Mouse (Mus musculus): ENCODE data around the gene Vgll1. TPM values are rescaled to one million over a fixed set of nuclear protein-coding genes. Genes with fewer than 3 reads are reported as not detected.

The Vgll1 gene
- polyA plus RNA-seq (2015; fragmentation: Nextera tagmentation; extraction: Ambion mirVana) = not detected in 2 replicates

GRCm38 (mm10) chrX:57087806-57088205 is at the start of gene Vgll1:
Gene Vgll1, plus strand, starts transcription at chrX:57088106.
- Histone ChIP-seq H3K4me3 (ENCODE audit: low read length) (no peak within 1 kb of the TSS), H3K9ac (ENCODE audit: low read depth, low read length) (no peak within 1 kb of the TSS), H3K9me3 (ENCODE audit: control insufficient read depth, low read length) (no peaks in the 10 kb centered on the region), H3K27ac (ENCODE audit: low read length) (no peak within 1 kb of the TSS), H3K36me3 (ENCODE audit: control insufficient read depth, insufficient read depth, low read length) (no peaks in the 10 kb centered on the region), H3K4me2 (ENCODE audit: low read depth, low read length) (no peak within 1 kb of the TSS), H3K27me3 (replicated peaks; ENCODE audit: control insufficient read depth, insufficient read depth, low read length) (no peaks in the 10 kb centered on the region), H3K4me1 (ENCODE audit: control insufficient read depth, insufficient read depth, low read length) (no peaks in the 10 kb centered on the region)
- WGBS = 84% methylated on average over 4 of the region's 4 CpGs
- ATAC-seq = no peak

DNA sequence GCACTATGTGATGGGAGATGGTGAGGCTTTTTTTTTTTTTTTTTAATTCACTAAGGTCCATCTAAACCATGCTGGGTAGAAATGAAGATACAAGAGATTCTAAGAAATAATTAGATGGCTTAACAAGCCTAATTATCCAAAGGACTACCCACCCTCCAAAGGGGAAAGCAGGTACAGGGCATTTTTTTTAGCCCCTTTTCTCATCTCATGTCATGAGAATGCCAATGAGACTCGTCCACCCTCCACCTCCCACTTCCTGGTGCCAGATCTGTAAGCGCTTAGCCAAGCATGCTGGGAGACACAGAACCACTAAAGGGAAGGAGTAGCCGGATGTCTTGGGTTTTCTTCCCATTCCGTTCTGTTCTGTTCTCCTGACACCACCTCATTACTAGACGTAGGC is 45.1 kb upstream of the Vgll1 start, which contains the start of gene Brs3:
Gene Brs3, plus strand, starts transcription at position 301 of the 400 bp plus-strand sequence.
- Histone ChIP-seq H3K27ac (ENCODE audit: low read length) (no peak within 1 kb of the TSS), H3K4me2 (ENCODE audit: low read depth, low read length) (no peak within 1 kb of the TSS)

DNA sequence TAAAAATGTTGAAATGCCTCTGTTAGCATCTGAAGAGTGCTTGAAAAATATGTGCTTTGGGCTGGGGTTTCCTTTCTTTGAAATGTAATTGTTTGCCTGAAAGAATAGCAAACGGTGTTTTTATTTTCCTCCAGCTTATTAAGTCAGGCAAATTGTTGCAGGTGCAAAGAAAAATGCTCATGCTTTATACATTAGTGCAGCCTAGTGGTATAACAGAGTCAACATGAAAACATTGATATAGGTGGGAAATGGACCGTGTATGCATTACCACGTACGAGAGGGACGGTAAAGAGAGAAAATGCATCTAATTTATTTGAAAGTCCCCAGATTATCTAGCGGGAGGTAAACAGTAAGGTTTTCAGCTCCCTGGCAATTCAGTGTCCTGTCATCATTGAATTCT is 44.0 kb upstream of the Vgll1 start:
- Histone ChIP-seq H3K9ac (ENCODE audit: low read depth, low read length) (no peak overlapping the region), H3K36me3 (ENCODE audit: control insufficient read depth, insufficient read depth, low read length) (no peaks in the 10 kb centered on the region), H3K4me1 (ENCODE audit: control insufficient read depth, insufficient read depth, low read length) (no peaks in the 10 kb centered on the region), H3K9me3 (ENCODE audit: control insufficient read depth, low read length) (no peaks in the 10 kb centered on the region), H3K4me3 (ENCODE audit: low read length) (no peak overlapping the region), H3K27me3 (replicated peaks; ENCODE audit: control insufficient read depth, insufficient read depth, low read length) (no peaks in the 10 kb centered on the region), H3K27ac (ENCODE audit: low read length) (no peak overlapping the region), H3K4me2 (ENCODE audit: low read depth, low read length) (no peak overlapping the region)
- no peak for ATAC-seq
- 70% methylated on average over 6 of the region's 6 CpGs for WGBS

More for the DNA sequence above, 45.1 kb upstream of the Vgll1 start, which contains the start of gene Brs3:
- Histone ChIP-seq H3K4me1 (ENCODE audit: control insufficient read depth, insufficient read depth, low read length) (no peaks in the 10 kb centered on the region), H3K4me3 (ENCODE audit: low read length) (no peak within 1 kb of the TSS), H3K9me3 (ENCODE audit: control insufficient read depth, low read length) (no peaks in the 10 kb centered on the region), H3K36me3 (ENCODE audit: control insufficient read depth, insufficient read depth, low read length) (no peaks in the 10 kb centered on the region), H3K27me3 (replicated peaks; ENCODE audit: control insufficient read depth, insufficient read depth, low read length) (no peaks in the 10 kb centered on the region), H3K9ac (ENCODE audit: low read depth, low read length) (no peak within 1 kb of the TSS)
- ATAC-seq = no peak
- 85% methylated on average over 5 of the region's 5 CpGs for WGBS

DNA sequence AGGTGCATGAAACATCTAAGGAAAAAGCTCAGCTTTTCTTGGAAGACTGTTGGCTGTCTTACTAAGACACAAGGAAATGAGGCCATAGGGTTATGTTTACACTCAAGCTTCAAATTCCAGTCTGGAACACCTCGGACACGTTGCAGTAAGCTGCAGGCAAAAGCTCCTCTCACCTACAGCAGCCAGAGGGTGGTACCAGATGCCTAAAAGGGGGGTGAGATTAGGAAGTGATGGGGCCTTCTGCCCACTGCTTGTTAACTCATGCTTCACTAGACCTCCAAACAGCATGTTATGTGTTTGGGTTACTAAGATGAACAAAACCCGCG is 35.1 kb upstream of the Vgll1 start:
- Histone ChIP-seq H3K27ac (ENCODE audit: low read length) (peak overlapping the region; percentile 92), H3K9me3 (ENCODE audit: control insufficient read depth, low read length) (no peaks in the 10 kb centered on the region), H3K4me2 (ENCODE audit: low read depth, low read length) (peak overlapping the region; percentile 48; the same call in 1 of the 2 replicates), H3K9ac (ENCODE audit: low read depth, low read length) (peak overlapping the region; percentile 43; the same call in 1 of the 2 replicates), H3K4me3 (ENCODE audit: low read length) (peak overlapping the region; percentile 58), H3K4me1 (ENCODE audit: control insufficient read depth, insufficient read depth, low read length) (no peaks in the 10 kb centered on the region), H3K27me3 (replicated peaks; ENCODE audit: control insufficient read depth, insufficient read depth, low read length) (no peaks in the 10 kb centered on the region), H3K36me3 (ENCODE audit: control insufficient read depth, insufficient read depth, low read length) (no peaks in the 10 kb centered on the region)
- peak; percentile 65 for ATAC-seq
- WGBS = 11% methylated on average over 4 of the region's 4 CpGs

- H3K36me3 ChIP-seq (ENCODE audit: control insufficient read depth, insufficient read depth, low read length) = no peaks in the 10 kb centered on the region
- no peaks in the 10 kb centered on the region for H3K27me3 ChIP-seq (replicated peaks; ENCODE audit: control insufficient read depth, insufficient read depth, low read length)
- no peaks in the 10 kb centered on the region for H3K9me3 ChIP-seq (ENCODE audit: control insufficient read depth, low read length)
- peak within 1 kb of the TSS; percentile 58 for H3K4me3 ChIP-seq (ENCODE audit: low read length)
- peak; percentile 98 for ATAC-seq
- peak within 1 kb of the TSS; percentile 48 for H3K4me2 ChIP-seq (ENCODE audit: low read depth, low read length)
- H3K27ac ChIP-seq (ENCODE audit: low read length) = peak within 1 kb of the TSS; percentile 92
- 12% methylated on average over 69 of the region's 85 CpGs for whole genome bisulfite sequencing
- H3K9ac ChIP-seq (ENCODE audit: low read depth, low read length) = peak within 1 kb of the TSS; percentile 76
- H3K4me1 ChIP-seq (ENCODE audit: control insufficient read depth, insufficient read depth, low read length) = no peaks in the 10 kb centered on the region
Observed at GRCm38 (mm10) chrX:57053174-57053992, 34.5 kb upstream of the Vgll1 start, which contains the start of gene Htatsf1. Gene Htatsf1, plus strand, starts transcription at chrX:57053583.

- 27% methylated on average over 11 of the region's 11 CpGs for WGBS
- H3K27ac ChIP-seq (ENCODE audit: low read length) = peak overlapping the region; percentile 92; the same call in 1 of the 2 replicates
- H3K9ac ChIP-seq (ENCODE audit: low read depth, low read length) = peak overlapping the region; percentile 76
- H3K27me3 ChIP-seq (replicated peaks; ENCODE audit: control insufficient read depth, insufficient read depth, low read length) = no peaks in the 10 kb centered on the region
- ATAC-seq = peak; percentile 45
- H3K4me2 ChIP-seq (ENCODE audit: low read depth, low read length) = peak overlapping the region; percentile 39
- peak overlapping the region; percentile 58 for H3K4me3 ChIP-seq (ENCODE audit: low read length)
- H3K9me3 ChIP-seq (ENCODE audit: control insufficient read depth, low read length) = no peaks in the 10 kb centered on the region
- no peaks in the 10 kb centered on the region for H3K36me3 ChIP-seq (ENCODE audit: control insufficient read depth, insufficient read depth, low read length)
- no peaks in the 10 kb centered on the region for H3K4me1 ChIP-seq (ENCODE audit: control insufficient read depth, insufficient read depth, low read length)
Observed at GRCm38 (mm10) chrX:57053993-57054385, 33.9 kb upstream of the Vgll1 start.

DNA sequence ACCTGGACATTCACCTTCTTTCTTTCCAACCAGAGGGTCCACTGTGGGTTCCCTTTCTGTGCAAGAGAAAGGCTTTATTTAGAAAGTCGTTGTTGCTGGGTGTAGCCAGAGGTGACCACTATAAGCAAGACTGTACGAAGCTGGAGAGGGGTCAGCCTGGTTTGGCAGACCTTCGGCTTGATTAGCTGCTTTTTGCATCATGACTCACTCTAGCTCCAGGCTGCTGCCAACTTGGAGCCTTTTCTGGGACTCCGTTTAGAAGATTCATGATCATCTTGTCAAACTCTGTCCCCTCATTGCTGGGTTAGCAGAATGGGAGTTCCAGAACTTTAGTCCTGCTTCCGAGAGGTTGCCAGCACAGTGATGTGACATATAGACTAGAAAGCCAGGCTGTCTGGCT is 6.4 kb upstream of the Vgll1 start:
- Histone ChIP-seq H3K4me3 (ENCODE audit: low read length) (no peak overlapping the region), H3K27me3 (replicated peaks; ENCODE audit: control insufficient read depth, insufficient read depth, low read length) (no peaks in the 10 kb centered on the region), H3K4me2 (ENCODE audit: low read depth, low read length) (no peak overlapping the region), H3K27ac (ENCODE audit: low read length) (no peak overlapping the region), H3K36me3 (ENCODE audit: control insufficient read depth, insufficient read depth, low read length) (no peaks in the 10 kb centered on the region), H3K9ac (ENCODE audit: low read depth, low read length) (no peak overlapping the region), H3K9me3 (ENCODE audit: control insufficient read depth, low read length) (no peaks in the 10 kb centered on the region), H3K4me1 (ENCODE audit: control insufficient read depth, insufficient read depth, low read length) (no peaks in the 10 kb centered on the region)
- no peak for ATAC-seq
- WGBS = 65% methylated on average over 5 of the region's 5 CpGs

- no peak for ATAC-seq
- no peaks in the 10 kb centered on the region for H3K27me3 ChIP-seq (replicated peaks; ENCODE audit: control insufficient read depth, insufficient read depth, low read length)
- no peak overlapping the region for H3K27ac ChIP-seq (ENCODE audit: low read length)
- no peaks in the 10 kb centered on the region for H3K36me3 ChIP-seq (ENCODE audit: control insufficient read depth, insufficient read depth, low read length)
- no peaks in the 10 kb centered on the region for H3K9me3 ChIP-seq (ENCODE audit: control insufficient read depth, low read length)
- no peak overlapping the region for H3K4me2 ChIP-seq (ENCODE audit: low read depth, low read length)
- H3K4me3 ChIP-seq (ENCODE audit: low read length) = no peak overlapping the region
- H3K4me1 ChIP-seq (ENCODE audit: control insufficient read depth, insufficient read depth, low read length) = no peaks in the 10 kb centered on the region
- no peak overlapping the region for H3K9ac ChIP-seq (ENCODE audit: low read depth, low read length)
- 92% methylated on average over 1 of the region's 1 CpGs for WGBS
Observed at GRCm38 (mm10) chrX:57103415-57103814, 15.5 kb downstream of the Vgll1 start.

GRCm38 (mm10) chrX:57106956-57107355 is 19.1 kb downstream of the Vgll1 start:
- ATAC-seq = no peak
- H3K27ac ChIP-seq (ENCODE audit: low read length) = no peak overlapping the region

More at GRCm38 (mm10) chrX:57106956-57107355, 19.1 kb downstream of the Vgll1 start:
- H3K27me3 ChIP-seq (replicated peaks; ENCODE audit: control insufficient read depth, insufficient read depth, low read length) = no peaks in the 10 kb centered on the region
- no peak overlapping the region for H3K9ac ChIP-seq (ENCODE audit: low read depth, low read length)
- H3K4me3 ChIP-seq (ENCODE audit: low read length) = no peak overlapping the region
- 82% methylated on average over 3 of the region's 3 CpGs for WGBS
- no peaks in the 10 kb centered on the region for H3K9me3 ChIP-seq (ENCODE audit: control insufficient read depth, low read length)
- no peaks in the 10 kb centered on the region for H3K36me3 ChIP-seq (ENCODE audit: control insufficient read depth, insufficient read depth, low read length)
- no peaks in the 10 kb centered on the region for H3K4me1 ChIP-seq (ENCODE audit: control insufficient read depth, insufficient read depth, low read length)
- H3K4me2 ChIP-seq (ENCODE audit: low read depth, low read length) = no peak overlapping the region

All from intestine, embryonic 16.5 days (tissue).